Mouse (Mus musculus) kidney, adult 10 weeks (tissue): ENCODE data around the gene Hpse2. TPM values are rescaled to one million over a fixed set of nuclear protein-coding genes. Genes with fewer than 3 reads are reported as not detected.

ENCODE experiments used
- polyA plus RNA-seq: library from polyadenylated mRNA; stranded (reverse); fragments of 350-450 nt; fragmentation: Illumina TruSeq; extraction: RNeasy Lipid Tissue Mini Kit (QIAGEN cat#74804); gene quantifications from one replicate; pipeline ENCODE4 v1.2.3, GENCODE M21; 2014; ENCODE audit warnings: low read depth, low replicate concordance

The Hpse2 gene
- polyA plus RNA-seq = 0.16 TPM

DNA sequence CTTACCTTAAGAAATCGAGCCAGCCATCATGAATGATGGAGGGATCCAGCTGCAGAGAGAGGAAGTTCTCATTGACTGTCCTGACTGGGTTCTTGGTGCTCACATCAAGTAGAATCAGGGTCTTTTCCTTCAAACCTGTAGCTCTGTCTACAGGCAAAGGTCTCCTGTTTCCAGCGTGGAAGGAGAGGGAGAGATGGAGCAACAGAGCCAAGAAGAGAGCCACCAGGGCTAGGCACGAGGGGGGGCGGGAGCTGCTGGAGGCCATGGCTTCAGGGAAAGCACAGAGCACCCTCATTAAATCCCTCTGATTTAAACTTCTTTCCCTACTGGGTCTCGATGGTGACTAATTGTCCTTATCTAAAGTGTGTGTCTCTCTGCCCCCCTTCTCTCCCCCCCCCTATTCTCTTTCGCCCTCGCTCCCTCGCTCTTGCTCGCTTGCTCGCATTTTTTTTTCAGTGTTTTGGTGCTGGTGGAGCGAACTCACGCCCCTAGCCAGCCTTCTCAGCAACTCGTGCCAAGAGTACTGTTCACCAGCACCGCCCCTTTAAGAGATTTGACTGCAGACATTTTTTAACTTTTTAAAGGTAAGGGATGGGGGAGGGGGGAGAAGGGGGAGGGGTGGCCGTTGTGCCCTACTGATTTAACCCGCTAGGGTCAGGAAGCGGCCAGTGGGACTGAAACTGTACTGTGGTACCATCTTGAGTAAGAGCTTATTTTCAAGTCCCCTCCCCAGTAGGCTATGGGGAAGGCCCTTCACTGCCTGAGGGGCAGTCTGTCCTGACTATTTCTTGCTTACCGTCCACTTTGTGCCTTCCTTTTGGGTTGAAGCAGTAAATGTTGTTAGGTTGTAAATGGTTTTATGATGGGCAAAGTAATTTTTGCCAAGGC, at the start of gene Hpse2:
Gene Hpse2 (minus strand): TSS at position 339 of the 888 bp plus-strand sequence.

DNA sequence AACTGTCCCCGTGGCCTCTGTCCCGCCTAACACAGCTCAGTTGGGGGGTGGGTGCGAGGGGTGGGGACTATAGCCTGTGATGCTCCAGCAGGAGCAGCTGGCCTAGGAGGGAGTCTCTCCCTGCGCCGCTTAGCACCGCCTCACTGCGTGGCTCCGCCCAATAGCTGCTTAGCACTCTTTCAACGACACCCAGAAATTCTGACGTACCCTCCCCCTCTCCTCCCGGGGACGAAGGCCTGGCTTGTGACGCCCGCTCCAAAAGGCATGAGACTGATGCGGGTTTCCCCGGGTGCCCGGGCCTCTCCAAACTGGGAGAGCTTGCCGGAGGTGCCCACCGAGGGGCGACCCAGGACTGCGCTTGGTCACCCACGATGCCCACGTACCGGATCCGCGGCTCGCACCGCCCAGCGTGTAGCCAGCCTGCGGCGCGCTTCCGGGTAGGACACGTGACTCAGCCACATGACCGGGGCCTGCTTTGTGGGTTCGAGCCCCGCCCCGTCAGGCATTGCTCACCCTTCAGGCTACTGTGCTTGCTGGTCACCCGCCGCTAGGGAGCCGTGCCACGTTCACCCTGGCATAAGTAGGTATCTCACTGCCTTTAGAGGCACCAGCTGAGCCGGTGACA, 608.5 kb downstream of the Hpse2 start, which contains the start of gene Hps1:
Gene Hps1 (minus strand): TSS at position 448 of the 625 bp plus-strand sequence.

DNA sequence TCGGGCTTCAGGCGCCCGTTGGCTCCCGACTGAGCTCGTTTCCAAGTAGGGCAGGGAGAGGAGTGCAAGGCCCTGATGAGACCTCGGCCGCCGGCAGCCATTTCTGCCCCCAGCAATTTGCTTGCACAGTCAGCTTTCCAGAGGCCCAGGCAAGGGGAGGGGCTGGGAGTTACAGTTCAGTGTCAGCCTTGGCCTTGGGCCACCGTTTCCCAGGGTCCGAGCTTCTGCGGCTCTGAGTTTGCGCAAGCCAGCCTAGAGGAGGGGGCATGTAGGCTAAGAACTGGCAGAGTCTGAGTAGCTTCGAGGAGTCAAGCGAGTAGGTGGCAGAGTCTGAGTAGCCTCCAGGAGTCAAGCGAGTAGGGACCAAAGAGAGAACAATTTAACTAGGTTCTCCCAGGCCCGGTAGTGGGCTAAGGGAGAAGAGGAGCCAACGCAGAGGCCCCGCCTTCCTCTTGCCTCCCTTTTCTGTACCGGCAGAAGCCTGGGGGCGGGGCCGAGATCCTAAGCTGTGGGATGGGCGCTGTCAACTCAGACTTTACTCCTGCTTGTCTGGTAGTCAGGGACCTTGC, 635.7 kb downstream of the Hpse2 start, which contains the start of gene Pyroxd2:
Gene Pyroxd2 (minus strand): TSS at position 413 of the 569 bp plus-strand sequence.

Other genes starting within 250 kb of the Hpse2 start
- gene Cnnm1, start 52.1 kb upstream of the Hpse2 start, polyA plus RNA-seq = 9.0 TPM
- gene Got1, start 136.2 kb upstream of the Hpse2 start, polyA plus RNA-seq = 20.0 TPM
- gene Nkx2-3, start 224.0 kb upstream of the Hpse2 start, polyA plus RNA-seq = not detected